Mouse (Mus musculus) cortical plate, adult 2 months (tissue): ENCODE measurements around the gene Nipal3.

ENCODE experiments used
- CTCF ChIP-seq: fragments of 200-500 bp; IDR thresholded peaks from 2 replicates; pipeline ENCODE4 v1.5.1; 2011; ENCODE audit warnings: mild to moderate bottlenecking, control low read depth, low read length; ENCODE audit not compliant: insufficient read depth; ENCODE audit errors: extremely low read depth
- POLR2A ChIP-seq: fragments of 200-500 bp; IDR thresholded peaks from 2 replicates; pipeline ENCODE4 v1.6.1; 2011; ENCODE audit warnings: mild to moderate bottlenecking, low read length, control low read depth; ENCODE audit not compliant: insufficient read depth; ENCODE audit errors: extremely low read depth

- TF ChIP-seq POLR2A (no peak), CTCF (no peak)
Observed at GRCm38 (mm10) chr4:135404048-135404447, 90.8 kb downstream of the Nipal3 start.
